Mouse (Mus musculus) lung, postnatal 0 days (tissue): ENCODE results near the gene Dnajc4.

ENCODE experiments used
- CTCF ChIP-seq: IDR thresholded peaks from 2 replicates; pipeline ENCODE4 v1.5.1; 2016; ENCODE audit warnings: antibody characterized with exemption, mild to moderate bottlenecking
- EP300 ChIP-seq: IDR thresholded peaks from 2 replicates; pipeline ENCODE4 v1.6.1; 2016; ENCODE audit warnings: antibody characterized with exemption, mild to moderate bottlenecking, control low read depth

- TF ChIP-seq EP300 (no peak), CTCF (no peak)
These were observed 44.6 kb downstream of the Dnajc4 start for GRCm38 (mm10) chr19:6947742-6948141.
